ENCODE assay signal across 9 mouse cellular contexts in genomic region chr16:90738092-90738956, GRCm38 (mm10). TPM values are rescaled to one million over a fixed set of nuclear protein-coding genes. Genes with fewer than 3 reads are reported as not detected.
DNase-seq lines count a peak whose midpoint lies in the region; ATAC-seq and TF ChIP-seq lines count a peak whose summit lies in the region.
"Had no signal": no experiment of that assay in that cellular context is flagged by ENCODE, and none has a peak within 500 bp of the region (broad histone marks: within the 10 kb centered on the region; RNA-seq: fewer than 3 reads in every experiment).

Gene Mrap (plus strand): TSS chr16:90738207.

- H3K9me3 ChIP-seq in heart, embryonic 11.5 days (replicated peaks; ENCODE audit: control insufficient read depth, low read length) = no peaks in the 10 kb centered on the region
- H3K9me3 ChIP-seq in liver, postnatal 0 days (ENCODE audit: low read length) = no peaks in the 10 kb centered on the region
- H3K9me3 ChIP-seq in kidney, embryonic 14.5 days (ENCODE audit: control insufficient read depth, low read length) = no peaks in the 10 kb centered on the region

- TF ChIP-seq CTCF in liver, postnatal 0 days (IDR thresholded peaks at IDR 0.05; ENCODE audit: low read depth) = peak; percentile 60

- DNase-seq in urinary bladder, adult 2 months (ENCODE audit: low spot score) = no peak
- DNase-seq in urinary bladder, postnatal 10 days (ENCODE audit: low spot score) = no peak
- DNase-seq in liver, postnatal 0 days = peak; percentile 65
- DNase-seq in right cerebral cortex, postnatal 25 days = no peak
- DNase-seq in frontal cortex, postnatal 14 days (ENCODE audit: low spot score in 2 of 2) = no peak
- DNase-seq: cerebellum, postnatal 36 days; midbrain, embryonic 14.5 days had no signal

- H3K4me1 ChIP-seq in heart, embryonic 11.5 days (ENCODE audit: control insufficient read depth, insufficient read depth, low read length) = peaks cover 20% of the 10 kb centered on the region
- peaks cover 21% of the 10 kb centered on the region for H3K4me1 ChIP-seq in liver, postnatal 0 days (ENCODE audit: insufficient read depth)
- 0 out of 2 replicates have a peak, but pooled peaks cover 6% of the 10 kb centered on the region for H3K4me1 ChIP-seq in kidney, embryonic 14.5 days (ENCODE audit: control insufficient read depth, insufficient read depth, low read length)

- H3K27me3 ChIP-seq in heart, embryonic 11.5 days (ENCODE audit: control insufficient read depth, insufficient read depth, low read length) = no peaks in the 10 kb centered on the region
- no peaks in the 10 kb centered on the region for H3K27me3 ChIP-seq in liver, postnatal 0 days (ENCODE audit: insufficient read depth, low read length)
- no peaks in the 10 kb centered on the region for H3K27me3 ChIP-seq in kidney, embryonic 14.5 days (ENCODE audit: control insufficient read depth, insufficient read depth, low read length)

- H3K9ac ChIP-seq in heart, embryonic 11.5 days (ENCODE audit: low read depth, low read length) = peak within 1 kb of the TSS; percentile 29
- peak within 1 kb of the TSS; percentile 57 for H3K9ac ChIP-seq in liver, postnatal 0 days (replicated peaks)
- no peak within 1 kb of the TSS for H3K9ac ChIP-seq in kidney, embryonic 14.5 days (ENCODE audit: low read depth, low read length)

- ATAC-seq in heart, embryonic 11.5 days (replicated peaks; ENCODE audit: insufficient number of reproducible peaks, low FRiP score, low TSS enrichment) = peak; percentile 78
- ATAC-seq in liver, postnatal 0 days = peak; percentile 67
- ATAC-seq in kidney, embryonic 14.5 days (ENCODE audit: low FRiP score, low TSS enrichment) = no peak

- peak within 1 kb of the TSS; percentile 27 for H3K4me3 ChIP-seq in heart, embryonic 11.5 days (ENCODE audit: low read depth, low read length)
- peak within 1 kb of the TSS; percentile 34 for H3K4me3 ChIP-seq in liver, postnatal 0 days (ENCODE audit: low read depth, low read length)
- no peak within 1 kb of the TSS for H3K4me3 ChIP-seq in kidney, embryonic 14.5 days (ENCODE audit: low read length)

- no peaks in the 10 kb centered on the region for H3K36me3 ChIP-seq in heart, embryonic 11.5 days (ENCODE audit: control insufficient read depth, insufficient read depth, low read length)
- H3K36me3 ChIP-seq in liver, postnatal 0 days (replicated peaks; ENCODE audit: insufficient read depth, low read length) = no peaks in the 10 kb centered on the region
- H3K36me3 ChIP-seq in kidney, embryonic 14.5 days (ENCODE audit: control insufficient read depth, insufficient read depth, low read length) = no peaks in the 10 kb centered on the region

- 0 out of 2 replicates have a peak, but pooled peaks have one; percentile 14 for TF ChIP-seq EP300 in liver, postnatal 0 days (IDR thresholded peaks at IDR 0.05; ENCODE audit: low read depth)

- WGBS in heart, embryonic 11.5 days (ENCODE audit: insufficient replicate concordance) = 35% methylated on average over 26 of the region's 26 CpGs
- 55% methylated on average over 26 of the region's 26 CpGs for WGBS in liver, postnatal 0 days (ENCODE audit: insufficient replicate concordance)
- WGBS in kidney, embryonic 14.5 days = 90% methylated on average over 26 of the region's 26 CpGs

- peak within 1 kb of the TSS; percentile 64 for H3K27ac ChIP-seq in heart, embryonic 11.5 days (ENCODE audit: low read depth, low read length)
- H3K27ac ChIP-seq in liver, postnatal 0 days (ENCODE audit: low read depth) = peak within 1 kb of the TSS; percentile 78
- H3K27ac ChIP-seq in kidney, embryonic 14.5 days (ENCODE audit: low read depth, low read length) = no peak within 1 kb of the TSS

- peak within 1 kb of the TSS; percentile 46 for H3K4me2 ChIP-seq in heart, embryonic 11.5 days
- peak within 1 kb of the TSS; percentile 66 for H3K4me2 ChIP-seq in liver, postnatal 0 days (ENCODE audit: low read depth, low read length)
- no peak within 1 kb of the TSS for H3K4me2 ChIP-seq in kidney, embryonic 14.5 days (replicated peaks; ENCODE audit: low read depth, low read length)

RNA-seq across cellular contexts. Expression of gene Mrap, which starts in this region (rescaled TPM):
- 8.6 and 15.6 TPM in 2 replicates for polyA plus RNA-seq in urinary bladder, adult 2 months (2012; rRNA removed)
- 31.3 and 36.3 TPM in 2 replicates for polyA plus RNA-seq in heart, embryonic 11.5 days (2014; fragmentation: Nextera tagmentation; extraction: Ambion mirVana)
- 45.3 and 53.4 TPM in 2 replicates for polyA plus RNA-seq in liver, postnatal 0 days (2015; fragmentation: Nextera tagmentation; extraction: Ambion mirVana)
- not detected in 2 replicates for polyA plus RNA-seq in kidney, embryonic 14.5 days (2014; fragmentation: Nextera tagmentation; extraction: Ambion mirVana)
- polyA plus RNA-seq: midbrain, embryonic 14.5 days had no signal
